Mouse (Mus musculus) ES-E14 (cell line): ENCODE data around the gene Cmss1.

ENCODE experiments used
- HCFC1 ChIP-seq: IDR thresholded peaks from 2 replicates; pipeline ENCODE4 v1.6.1; 2012; ENCODE audit warnings: low read length, inconsistent platforms, borderline replicate concordance; ENCODE audit not compliant: insufficient read depth
- ZC3H11A ChIP-seq: IDR thresholded peaks from 2 replicates; pipeline ENCODE4 v1.6.1; 2012; ENCODE audit warnings: low read depth, mild to moderate bottlenecking, inconsistent platforms, low read length, borderline replicate concordance
- ZNF384 ChIP-seq: IDR thresholded peaks from 2 replicates; pipeline ENCODE4 v1.6.1; 2012; ENCODE audit warnings: low read depth, low read length, inconsistent platforms

GRCm38 (mm10) chr16:57634766-57635165, 28.1 kb upstream of the Cmss1 start:
- no peak for TF ChIP-seq ZNF384
- TF ChIP-seq ZC3H11A: no peak
- no peak for TF ChIP-seq HCFC1
